Mouse (Mus musculus) adipocyte (in vitro differentiated cells): ENCODE data around the gene Ptpn11.
"Not testable (repeated sequence)": the region's sequence is repeated elsewhere in the genome, so short reads cannot be mapped to it uniquely, and the experiment has no call there.

ENCODE experiments used
- DNase-seq: peaks from one replicate; pipeline ENCODE4 v3.0.0-alpha.2; 2016; ENCODE audit warnings: low spot score

The Ptpn11 gene

GRCm38 (mm10) chr5:121214707-121215106 lies 23.5 kb upstream of the Ptpn11 start:
- no peak for DNase-seq

- DNase-seq, result no peak
Measured at GRCm38 (mm10) chr5:121212108-121212507, 20.9 kb upstream of the Ptpn11 start.

GRCm38 (mm10) chr5:121210601-121210924 lies 19.4 kb upstream of the Ptpn11 start:
- DNase-seq, result no peak

GRCm38 (mm10) chr5:121209755-121210600 lies 18.8 kb upstream of the Ptpn11 start:
- DNase-seq, result no peak

GRCm38 (mm10) chr5:121206984-121207383 lies 15.8 kb upstream of the Ptpn11 start:
- DNase-seq, result no peak

GRCm38 (mm10) chr5:121206540-121206939 lies 15.3 kb upstream of the Ptpn11 start:
- no peak for DNase-seq

- DNase-seq, result not testable (repeated sequence)
Measured at GRCm38 (mm10) chr5:121205537-121206130, 14.4 kb upstream of the Ptpn11 start.

GRCm38 (mm10) chr5:121204132-121205089 lies 13.2 kb upstream of the Ptpn11 start, which contains the start of gene Rpl6:
Rpl6 (plus strand) TSS chr5:121204481.
- DNase-seq, result peak; percentile 93

GRCm38 (mm10) chr5:121202467-121202866 lies 11.3 kb upstream of the Ptpn11 start:
- no peak for DNase-seq

- DNase-seq, result peak; percentile 76
Measured at GRCm38 (mm10) chr5:121201739-121202138, 10.5 kb upstream of the Ptpn11 start.

- DNase-seq, result no peak
Measured at GRCm38 (mm10) chr5:121198376-121198775, 7.2 kb upstream of the Ptpn11 start.

- no peak for DNase-seq
Measured at GRCm38 (mm10) chr5:121197337-121197736, 6.1 kb upstream of the Ptpn11 start.

- DNase-seq, result no peak
Measured at GRCm38 (mm10) chr5:121196764-121197163, 5.6 kb upstream of the Ptpn11 start.

GRCm38 (mm10) chr5:121194173-121194572 lies 3.0 kb upstream of the Ptpn11 start:
- no peak for DNase-seq

- DNase-seq, result no peak
Measured at GRCm38 (mm10) chr5:121191584-121191906, 348 bp upstream of the Ptpn11 start.

- no peak for DNase-seq
Measured at GRCm38 (mm10) chr5:121190210-121190835, 874 bp downstream of the Ptpn11 start.

- no peak for DNase-seq
Measured at GRCm38 (mm10) chr5:121189182-121189581, 2.0 kb downstream of the Ptpn11 start.

GRCm38 (mm10) chr5:121188265-121188664 lies 2.9 kb downstream of the Ptpn11 start:
- DNase-seq, result no peak

- no peak for DNase-seq
Measured at GRCm38 (mm10) chr5:121187580-121188001, 3.6 kb downstream of the Ptpn11 start.

- DNase-seq, result no peak
Measured at GRCm38 (mm10) chr5:121184945-121185551, 6.1 kb downstream of the Ptpn11 start.

GRCm38 (mm10) chr5:121184375-121184774 lies 6.8 kb downstream of the Ptpn11 start:
- DNase-seq, result no peak

GRCm38 (mm10) chr5:121183269-121183668 lies 7.9 kb downstream of the Ptpn11 start:
- DNase-seq, result no peak
